Mouse (Mus musculus) layer of hippocampus, adult 2 months (tissue): Measurements from ENCODE around the gene Igf1r. TPM values are rescaled to one million over a fixed set of nuclear protein-coding genes. Genes with fewer than 3 reads are reported as not detected.

Source experiments
- DNase-seq, 2 experiments: peaks; one replicate each; pipeline ENCODE4 v3.0.0; 2022; ENCODE audit warnings: low spot score in 2 of 2
- H3K27ac ChIP-seq: fragments of 200-600 bp; 2 replicates; pipeline ENCODE4 v1.8.1; 2022
- H3K4me3 ChIP-seq: fragments of 200-600 bp; 2 replicates; pipeline ENCODE4 v1.8.1; 2022; ENCODE audit warnings: mild to moderate bottlenecking
- CTCF ChIP-seq: fragments of 200-600 bp; conservative IDR thresholded peaks from 2 replicates; pipeline ENCODE4 v1.8.1; 2022; ENCODE audit warnings: antibody characterized with exemption, mild to moderate bottlenecking, moderate library complexity
- total RNA-seq, 2 experiments: library from RNA; stranded (reverse); gene quantifications; 2 replicates each; pipeline ENCODE4 v1.2.3; 2021

Gene Igf1r
- total RNA-seq, 2 experiments from 2014 or later: 47.5 to 47.8 TPM

DNA sequence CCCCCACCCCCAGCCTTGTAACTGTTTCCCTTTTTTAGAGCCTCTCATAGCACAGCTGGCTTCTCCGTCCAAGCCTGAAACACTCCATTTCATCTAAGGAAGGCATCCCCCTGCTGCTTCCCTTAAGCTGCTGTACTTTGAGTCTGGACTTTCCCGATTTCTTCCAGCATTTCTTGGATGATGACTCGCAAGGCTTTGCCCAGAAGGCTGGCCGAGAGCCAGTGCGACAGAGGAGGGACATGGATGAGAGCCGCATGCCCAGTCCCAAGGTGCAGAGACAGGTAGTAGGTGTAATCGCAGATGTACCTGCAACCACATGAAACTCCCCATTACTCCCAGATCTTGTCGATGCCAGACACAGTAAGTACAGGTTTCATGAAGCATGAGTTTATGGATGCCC lies 284.2 kb downstream of the Igf1r start:
- DNase-seq: no peak
- no peak overlapping the region for H3K27ac ChIP-seq
- no peak for TF ChIP-seq CTCF
- H3K4me3 ChIP-seq: no peak overlapping the region

DNA sequence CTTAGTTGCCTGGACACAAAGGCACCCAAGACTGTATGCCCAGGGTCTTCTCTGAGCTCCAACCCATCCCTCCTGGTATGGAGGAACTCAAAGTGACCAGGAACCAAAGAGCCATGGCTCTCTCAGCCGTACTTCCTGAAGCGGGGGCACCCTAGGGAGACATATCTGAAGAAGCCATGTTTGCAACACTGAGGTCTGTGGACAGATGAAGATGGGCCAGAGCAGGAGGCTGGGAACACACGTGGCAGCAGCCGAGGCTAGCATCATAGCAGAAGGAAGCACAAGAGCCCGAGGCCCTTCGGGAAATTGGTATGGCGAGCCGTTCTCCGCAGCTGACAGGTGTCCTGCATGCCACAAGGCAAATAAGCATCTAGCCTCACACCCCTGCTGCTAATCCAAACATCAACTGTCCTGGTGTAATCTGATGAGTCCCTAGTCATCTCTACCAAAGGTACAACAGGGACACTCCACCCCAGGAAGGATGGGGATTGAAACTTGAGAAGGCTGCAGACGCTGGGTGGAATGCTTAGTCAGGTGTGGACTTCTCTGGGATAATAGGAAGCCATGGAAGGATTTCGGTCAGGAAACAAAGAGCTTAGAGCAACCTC lies 286.7 kb downstream of the Igf1r start:
- H3K4me3 ChIP-seq: no peak overlapping the region

DNA sequence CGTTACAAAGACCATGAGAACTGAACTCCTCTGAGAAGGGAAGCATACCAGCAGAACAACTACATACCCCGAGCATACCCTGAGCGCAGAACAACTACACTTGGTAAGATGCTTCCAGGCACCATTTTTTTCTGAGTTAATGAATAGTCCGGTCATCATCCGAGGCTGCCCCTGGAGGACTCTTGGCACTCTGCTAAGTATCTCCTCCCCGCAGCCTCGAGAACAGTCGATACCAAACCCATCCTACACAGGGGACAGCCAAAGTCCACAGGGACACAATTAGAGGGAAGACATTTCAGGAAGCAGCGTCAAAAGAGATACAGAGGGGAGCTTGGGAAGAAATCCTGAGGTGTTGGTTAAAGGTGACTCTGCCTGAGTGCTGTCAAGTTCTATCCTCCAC lies 288.6 kb downstream of the Igf1r start:
- Histone ChIP-seq H3K27ac (no peak overlapping the region), H3K4me3 (no peak overlapping the region)
- no peak for TF ChIP-seq CTCF
- DNase-seq: no peak

More for the DNA sequence above, 286.7 kb downstream of the Igf1r start:
- no peak for DNase-seq
- H3K27ac ChIP-seq: no peak overlapping the region
- TF ChIP-seq CTCF: no peak

DNA sequence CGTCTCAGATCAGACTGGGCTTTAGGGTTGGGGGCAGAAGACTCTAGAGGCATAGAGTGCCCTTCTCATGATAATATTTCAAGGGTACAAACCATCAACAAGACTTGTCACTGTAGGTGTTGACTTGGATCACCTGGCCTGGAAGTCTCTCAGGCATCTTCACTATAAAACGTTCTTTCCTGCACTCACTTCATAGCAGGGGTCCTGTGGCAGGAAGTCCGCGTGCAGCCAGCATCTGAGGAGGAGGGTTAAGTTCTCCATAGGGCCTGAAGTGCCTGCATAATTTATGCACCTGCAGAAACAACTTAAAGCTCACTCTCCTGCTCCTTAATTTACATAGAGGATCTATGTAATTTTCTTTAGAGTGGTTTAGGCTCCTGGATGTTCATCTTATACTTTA lies 293.1 kb downstream of the Igf1r start:
- Histone ChIP-seq H3K27ac (no peak overlapping the region), H3K4me3 (no peak overlapping the region)
- no peak for DNase-seq
- no peak for TF ChIP-seq CTCF

DNA sequence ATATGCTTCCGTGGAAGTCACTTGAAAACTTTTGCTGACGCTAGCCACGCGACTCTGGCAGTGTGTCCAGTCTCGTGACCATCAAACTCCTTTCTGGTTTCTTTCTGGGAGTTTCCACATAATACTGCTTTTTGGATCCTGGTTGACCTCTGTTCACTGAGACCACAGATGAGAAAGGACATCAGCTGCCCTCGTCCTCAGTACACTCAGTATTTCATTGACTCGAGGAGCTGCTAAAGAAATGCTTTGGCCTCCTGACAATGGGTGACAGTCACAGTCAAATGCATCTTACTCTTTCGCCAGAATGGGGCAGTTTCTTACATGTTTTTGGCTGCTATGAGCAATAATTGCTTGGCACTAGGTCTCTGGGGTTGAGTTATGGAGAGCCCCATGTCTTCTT lies 293.6 kb downstream of the Igf1r start:
- no peak overlapping the region for H3K27ac ChIP-seq
- no peak overlapping the region for H3K4me3 ChIP-seq
- no peak for DNase-seq
- no peak for TF ChIP-seq CTCF

DNA sequence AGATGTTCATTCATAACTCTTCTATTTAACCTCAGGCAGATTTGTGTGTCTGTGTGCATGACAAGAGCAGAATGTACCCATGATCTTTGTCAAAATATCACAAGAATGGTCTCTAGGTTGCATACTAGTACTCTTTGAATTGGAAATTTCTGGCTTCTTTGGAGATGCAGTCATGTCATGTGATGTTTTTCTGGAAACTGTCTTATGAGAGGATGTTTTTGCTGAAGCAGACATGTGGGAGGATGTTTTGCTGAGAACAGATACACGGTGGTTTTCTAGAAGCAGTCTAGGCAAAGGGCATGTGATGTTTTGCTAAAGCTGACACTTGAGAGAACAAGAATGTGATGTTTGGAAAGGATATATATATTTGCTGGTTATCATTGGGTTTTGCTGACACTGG lies 297.8 kb downstream of the Igf1r start:
- DNase-seq: no peak
- TF ChIP-seq CTCF: no peak
- no peak overlapping the region for H3K27ac ChIP-seq

DNA sequence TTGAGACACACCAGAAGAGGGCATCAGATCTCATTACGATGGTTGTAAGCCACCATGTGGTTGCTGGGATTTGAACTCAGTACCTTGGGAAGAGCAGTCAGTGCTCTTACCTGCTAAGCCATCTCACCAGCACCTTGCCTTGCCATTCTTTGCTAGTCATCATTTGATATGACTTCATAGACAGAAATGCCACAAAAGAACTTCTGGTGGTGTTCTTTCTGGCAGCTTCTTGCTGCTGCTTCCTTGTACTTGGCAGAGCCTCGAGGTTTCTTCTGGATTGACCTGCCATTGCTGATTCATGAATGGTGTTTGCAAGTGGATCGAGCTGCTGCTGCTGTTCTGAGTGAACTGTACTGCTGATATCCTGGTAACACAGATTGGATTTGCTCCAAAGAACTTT lies 298.3 kb downstream of the Igf1r start:
- no peak overlapping the region for H3K4me3 ChIP-seq
- no peak for DNase-seq
- H3K27ac ChIP-seq: no peak overlapping the region
- TF ChIP-seq CTCF: no peak

More for the DNA sequence above, 297.8 kb downstream of the Igf1r start:
- no peak overlapping the region for H3K4me3 ChIP-seq

DNA sequence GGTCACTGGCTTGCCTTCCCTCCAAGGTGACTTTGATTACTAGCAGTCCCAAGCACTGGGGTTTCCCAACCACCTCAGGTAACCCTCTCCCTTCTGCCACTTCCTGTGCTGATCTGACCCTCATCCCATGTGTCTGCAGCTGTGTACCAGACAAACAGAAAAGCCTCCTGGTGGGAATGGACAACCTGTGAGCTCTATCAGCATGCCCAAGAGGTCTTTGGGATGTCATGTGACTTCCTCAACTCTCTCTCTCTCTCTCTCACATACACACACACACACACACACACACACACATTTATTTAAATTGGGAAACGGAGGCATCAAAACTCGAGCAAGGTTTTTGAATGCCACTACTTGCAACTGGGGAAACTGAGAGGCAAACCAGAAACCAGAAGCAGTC lies 305.1 kb downstream of the Igf1r start:
- Histone ChIP-seq H3K27ac (no peak overlapping the region), H3K4me3 (no peak overlapping the region)
- no peak for DNase-seq
- TF ChIP-seq CTCF: no peak

DNA sequence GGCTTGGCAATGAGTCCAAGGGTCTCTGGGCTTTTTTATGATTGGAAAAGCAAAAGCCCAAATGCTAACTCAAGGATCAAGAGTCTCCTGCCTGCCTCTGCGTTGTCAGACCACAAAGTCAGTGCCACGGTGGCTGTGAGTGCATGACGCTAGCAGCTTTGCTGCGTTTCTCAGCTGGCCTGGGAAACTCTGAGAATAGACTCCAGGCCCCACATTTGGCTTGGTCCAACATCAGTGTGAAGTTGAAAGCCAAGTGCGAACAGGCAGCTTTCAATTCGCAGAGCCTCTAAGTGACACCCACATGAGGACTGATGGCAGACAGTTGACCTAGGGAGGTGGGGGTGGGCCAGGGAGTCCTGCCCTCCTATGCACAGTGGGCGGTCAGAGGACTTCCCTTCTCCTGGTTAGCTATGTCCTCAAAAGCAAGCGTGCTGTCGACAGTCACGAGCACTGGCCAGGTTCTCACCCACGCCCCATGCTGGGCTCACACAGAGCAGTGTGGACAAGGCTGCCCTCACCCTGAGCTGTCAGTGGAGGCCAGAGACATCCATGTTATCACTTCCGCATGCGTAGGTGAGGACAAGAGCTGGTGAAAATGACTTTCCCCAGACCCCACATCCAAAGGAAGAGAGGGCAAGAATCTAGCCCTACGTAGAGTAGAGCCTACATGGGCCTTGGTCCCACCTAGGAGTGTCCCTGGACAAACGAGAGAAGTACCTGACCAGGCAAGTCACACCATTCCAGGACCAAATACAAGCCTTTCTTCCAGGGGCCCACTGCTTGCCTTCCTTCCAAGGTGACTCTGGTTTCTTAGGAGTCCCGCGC lies 305.9 kb downstream of the Igf1r start:
- Histone ChIP-seq H3K4me3 (no peak overlapping the region), H3K27ac (no peak overlapping the region)
- no peak for DNase-seq
- TF ChIP-seq CTCF: no peak

DNA sequence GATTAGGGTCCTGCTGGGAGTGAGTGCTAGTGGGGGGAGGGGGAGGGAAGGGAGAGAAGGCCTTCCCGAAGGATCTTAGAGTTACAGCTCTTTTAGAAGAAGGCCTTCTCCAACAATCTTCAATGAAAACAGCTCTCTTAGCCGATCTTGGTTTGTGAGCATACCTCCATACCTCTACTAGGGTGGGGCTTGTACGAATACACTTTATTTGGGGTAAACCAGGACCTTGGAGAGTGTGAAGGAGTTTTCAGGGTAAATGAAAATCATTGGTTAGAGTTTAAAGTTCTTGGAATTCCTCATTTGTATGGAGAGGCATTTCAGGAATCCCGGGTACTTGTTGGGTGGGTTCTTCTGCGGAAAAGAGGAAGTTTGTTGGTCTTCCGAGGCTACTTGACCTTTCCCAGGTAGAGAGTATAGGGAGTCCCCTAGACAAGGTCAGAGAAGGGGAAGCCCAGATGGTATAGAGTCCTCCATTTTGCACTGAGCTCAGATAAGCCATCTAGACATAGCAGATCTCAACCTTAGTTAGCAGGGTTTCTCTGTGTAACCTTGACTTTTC lies 307.0 kb downstream of the Igf1r start:
- TF ChIP-seq CTCF: no peak
- no peak for DNase-seq
- H3K4me3 ChIP-seq: no peak overlapping the region
- no peak overlapping the region for H3K27ac ChIP-seq

DNA sequence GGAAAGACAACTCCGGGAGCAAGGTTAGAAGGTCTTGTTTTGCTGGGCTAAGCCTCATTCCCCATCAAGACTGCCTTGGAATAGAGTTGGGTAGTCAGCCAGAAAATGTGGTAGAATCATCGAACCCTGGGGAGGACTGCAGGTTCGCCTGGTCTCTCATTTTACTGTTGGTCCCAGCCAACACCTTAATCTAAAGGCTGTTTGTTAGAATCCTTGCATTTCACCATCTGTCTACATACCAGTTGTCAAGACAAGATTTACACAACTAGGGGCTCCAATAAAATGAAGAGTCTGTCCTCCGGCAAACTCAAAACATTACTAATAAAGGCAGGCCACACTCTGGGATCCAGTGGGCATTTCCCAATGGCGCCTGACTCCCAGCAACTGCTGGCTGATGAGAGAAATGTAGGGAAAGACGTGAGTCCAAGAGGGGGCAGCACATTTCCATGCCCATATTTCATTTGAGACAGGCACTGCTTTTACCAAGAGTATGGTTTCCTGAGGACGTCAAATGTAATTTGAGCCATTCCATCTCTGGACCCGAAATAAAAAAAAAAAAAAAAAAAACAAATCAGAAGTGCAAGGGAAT lies 310.1 kb downstream of the Igf1r start:
- TF ChIP-seq CTCF: peak; percentile 37
- Histone ChIP-seq H3K4me3 (no peak overlapping the region), H3K27ac (peak overlapping the region; percentile 88; the same call in 1 of the 2 replicates)
- DNase-seq: no peak

DNA sequence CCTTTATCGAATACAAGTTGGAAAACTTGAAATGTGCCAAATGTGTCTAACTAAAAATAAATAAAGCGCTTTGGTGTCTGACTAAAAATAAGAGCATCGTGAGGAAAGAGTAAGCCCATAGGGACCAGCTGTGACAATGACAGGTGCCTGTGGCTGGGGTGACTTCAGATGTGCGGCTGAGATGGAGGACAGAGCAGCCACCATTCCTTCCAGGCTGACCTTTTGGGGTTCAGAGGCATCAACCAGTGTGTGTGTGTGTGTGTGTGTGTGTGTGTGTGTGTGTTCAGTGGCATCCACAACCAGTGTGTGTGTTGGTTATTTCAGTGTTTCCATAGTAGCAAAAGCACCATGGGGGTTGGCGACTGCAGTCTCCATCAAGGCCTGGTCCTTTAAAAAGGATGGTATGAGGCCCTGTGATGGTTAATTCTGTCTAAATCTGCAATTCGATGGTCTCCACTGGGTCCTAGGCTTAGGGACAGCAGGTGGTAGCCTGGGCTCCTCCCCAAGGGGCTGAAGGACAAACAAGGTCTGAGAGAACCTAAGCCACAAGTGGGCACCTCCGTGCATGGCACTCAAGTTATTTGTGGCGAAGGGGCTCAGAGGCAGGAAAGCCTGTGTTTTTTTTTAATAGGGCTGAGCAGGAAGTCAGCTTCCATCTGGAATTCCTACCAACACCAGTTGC lies 310.9 kb downstream of the Igf1r start:
- no peak for DNase-seq
- Histone ChIP-seq H3K27ac (peak overlapping the region; percentile 88), H3K4me3 (peak overlapping the region; percentile 51)
- TF ChIP-seq CTCF: no peak

DNA sequence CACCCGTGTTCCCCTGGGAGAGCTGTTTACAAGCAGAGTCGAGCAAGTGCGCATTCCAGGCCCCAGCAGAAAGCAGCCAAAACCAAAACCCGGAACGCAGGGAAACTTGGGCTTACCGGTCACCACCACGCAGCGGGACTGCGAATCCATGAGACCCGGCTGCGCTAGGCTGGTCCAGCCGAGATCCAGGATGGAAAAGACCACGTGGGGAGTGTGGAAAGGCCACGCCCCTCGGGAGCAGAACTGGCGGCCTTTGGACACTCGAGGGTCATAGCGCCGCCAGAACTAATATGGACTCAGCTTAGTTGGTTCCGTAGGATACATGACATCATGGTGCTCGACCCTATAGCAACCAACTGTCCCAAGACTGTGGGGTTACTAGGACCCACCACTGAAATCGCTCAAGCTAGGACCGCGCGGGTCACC lies 311.4 kb downstream of the Igf1r start, which contains the start of gene Pgpep1l:
Pgpep1l (minus strand) TSS at position 206 of the 426 bp plus-strand sequence.
- no peak for DNase-seq
- peak within 1 kb of the TSS; percentile 88 for H3K27ac ChIP-seq
- TF ChIP-seq CTCF: no peak
- peak within 1 kb of the TSS; percentile 51 for H3K4me3 ChIP-seq
